Mouse (Mus musculus) frontal cortex, postnatal 25 days (tissue): ENCODE data around the gene Acyp1.

Experiments used
- DNase-seq, 2 experiments: peaks; one replicate each; pipeline ENCODE4 v3.0.0; 2022; ENCODE audit warnings: low spot score in 2 of 2

The Acyp1 gene

DNA sequence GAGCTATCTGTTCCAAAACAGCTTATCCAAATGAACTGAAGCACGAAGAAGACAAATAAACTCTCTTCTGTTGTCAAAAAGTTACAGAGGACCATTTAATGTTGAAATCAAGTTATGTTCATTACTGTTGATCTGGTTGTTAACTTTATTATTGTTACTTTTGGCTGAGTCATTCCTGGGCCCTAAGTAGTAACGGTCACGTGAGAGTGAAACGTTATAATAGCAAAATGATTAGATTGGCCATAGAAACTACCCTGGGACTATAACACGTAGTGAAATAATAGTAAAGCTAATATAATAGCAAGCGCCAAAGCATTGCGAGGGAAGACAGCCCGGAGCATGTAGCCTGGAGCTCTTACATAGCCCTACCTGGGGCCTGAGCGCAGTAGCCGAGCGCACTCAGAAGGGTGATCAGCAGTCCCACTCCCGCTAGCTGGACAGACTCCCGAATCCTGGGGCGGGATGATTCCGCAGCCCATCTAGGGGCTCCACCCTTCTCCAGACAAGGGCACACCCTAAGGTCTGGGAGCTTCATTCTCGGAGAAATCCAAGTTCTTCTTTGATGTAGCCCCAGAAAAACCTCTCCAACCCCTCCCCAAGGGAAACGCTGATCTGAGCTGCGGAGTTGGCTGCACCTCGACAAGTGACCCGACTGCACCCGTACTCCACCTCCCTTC is at the start of gene Acyp1:
Gene Acyp1 (minus strand): TSS at position 630 of the 677 bp plus-strand sequence.
- no peak for DNase-seq

DNA sequence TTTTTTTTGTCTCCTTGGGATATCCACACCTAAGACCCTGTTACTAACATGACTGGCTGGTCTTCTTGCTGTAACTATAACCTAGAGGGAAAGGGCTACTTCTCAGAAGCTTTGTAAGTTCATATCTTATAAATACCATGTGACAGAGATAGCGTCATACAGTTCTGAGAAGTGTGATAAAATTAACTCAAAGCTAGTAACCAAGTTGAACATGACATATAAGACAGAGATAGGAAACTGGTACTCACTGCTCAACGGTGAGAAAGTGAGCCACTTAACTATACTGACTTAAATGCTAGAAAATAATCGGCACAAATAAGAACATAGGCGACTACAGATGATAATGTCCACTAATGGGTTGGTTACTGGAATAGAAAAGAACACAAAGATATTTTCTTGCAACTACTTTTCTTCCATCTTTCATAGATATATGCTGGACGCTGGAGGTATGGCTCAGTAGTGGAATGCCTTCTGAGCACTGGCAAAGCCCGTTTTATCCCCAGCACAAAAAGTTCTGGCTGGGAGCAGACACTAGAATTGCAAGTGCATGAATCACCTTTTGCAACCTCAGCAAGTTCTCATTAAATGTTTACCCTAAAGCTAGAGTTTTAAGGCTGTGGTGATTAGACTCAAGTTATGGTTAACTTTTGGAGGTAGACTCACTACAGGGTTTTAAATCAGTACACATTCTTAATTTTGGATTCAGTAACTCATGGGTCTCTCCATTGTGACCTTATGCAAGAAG is 49.5 kb upstream of the Acyp1 start:
- DNase-seq = no peak

DNA sequence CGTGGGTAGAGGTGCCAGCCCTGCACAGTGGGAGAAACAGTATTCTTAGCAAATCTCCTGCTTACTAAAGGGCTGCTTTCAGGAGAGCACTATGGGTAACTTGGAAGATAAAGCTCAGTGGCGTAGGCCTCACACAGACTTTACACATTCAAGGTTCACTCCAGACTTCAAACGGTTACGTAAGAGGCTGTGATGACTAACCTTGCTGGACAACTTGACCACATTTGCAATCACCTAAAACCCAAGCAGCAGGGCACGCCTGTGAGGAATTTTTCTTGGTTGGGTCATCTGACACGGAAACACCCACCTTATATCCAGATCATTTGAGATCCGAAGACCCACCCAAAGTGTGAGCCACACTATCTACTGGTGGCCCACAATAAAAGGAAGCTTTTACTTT is 41.9 kb upstream of the Acyp1 start:
- no peak for DNase-seq

DNA sequence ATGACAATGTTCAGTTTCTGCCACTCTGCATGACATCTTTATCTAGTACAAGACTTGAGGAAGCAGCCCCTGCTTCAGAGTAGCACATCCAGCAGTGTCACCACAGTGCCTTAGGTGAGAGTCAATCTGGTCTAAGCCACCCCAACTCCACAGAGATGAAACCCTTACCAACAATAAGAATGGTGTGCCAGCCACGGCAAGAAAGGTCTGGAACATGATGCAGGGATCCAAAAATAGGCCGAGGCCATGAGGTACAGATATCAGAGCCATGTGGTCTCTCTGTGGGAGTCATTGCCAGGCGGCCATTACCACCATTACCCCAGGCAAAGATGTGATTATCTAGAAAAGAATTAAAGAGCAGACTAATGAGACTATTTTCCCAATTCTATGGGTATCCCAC is 20.4 kb upstream of the Acyp1 start:
- no peak for DNase-seq

DNA sequence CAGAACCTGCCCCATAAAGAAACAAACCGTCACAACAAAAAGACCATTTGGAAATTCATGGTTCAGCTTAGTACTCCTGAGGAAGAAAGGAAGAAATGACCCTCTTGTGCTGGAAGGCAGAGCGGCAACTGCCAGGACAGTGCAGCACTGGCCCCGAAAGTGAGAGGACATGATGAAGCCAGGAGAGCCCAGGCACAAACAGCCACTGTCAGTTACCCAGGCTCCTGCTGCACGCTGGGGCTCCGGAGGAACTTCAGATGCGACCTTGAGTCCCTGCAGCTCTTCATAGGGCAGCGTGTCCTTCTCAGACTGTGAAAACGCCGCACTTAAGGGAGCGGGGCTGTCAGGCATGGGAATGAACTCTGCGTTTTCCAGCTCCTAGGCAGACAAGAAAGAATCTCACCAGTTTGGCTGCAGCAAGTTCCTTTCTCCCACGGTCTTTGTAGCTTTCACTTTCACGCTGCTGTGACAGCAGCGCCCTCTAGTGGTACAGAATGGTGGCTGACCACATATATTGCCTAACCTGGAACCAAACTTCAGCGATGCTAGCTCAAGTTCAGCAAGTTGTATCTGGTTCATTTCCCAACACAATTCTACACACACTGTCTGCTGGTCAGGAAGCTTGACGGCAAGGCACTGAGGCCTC is 17.1 kb upstream of the Acyp1 start:
- peak; percentile 83 to 87 for DNase-seq

DNA sequence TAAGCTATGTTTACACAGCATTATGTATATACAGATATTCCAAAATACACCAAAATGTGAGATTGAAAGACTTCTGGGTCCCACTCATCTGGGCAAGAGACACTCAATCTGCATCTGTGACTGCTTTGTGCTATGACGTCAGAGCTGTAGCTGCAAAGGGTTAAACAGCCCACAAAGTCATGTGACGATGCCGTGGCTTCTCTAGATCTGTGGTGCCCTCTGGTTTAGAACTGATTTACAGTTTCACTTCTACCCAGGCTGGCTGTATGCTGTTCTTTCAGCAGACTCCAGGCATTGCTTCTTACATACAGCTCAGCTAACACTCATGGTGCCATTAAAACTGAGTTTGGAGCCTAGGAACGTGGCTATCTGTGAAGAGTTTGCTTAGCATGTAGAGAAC is 16.5 kb upstream of the Acyp1 start:
- DNase-seq = no peak

DNA sequence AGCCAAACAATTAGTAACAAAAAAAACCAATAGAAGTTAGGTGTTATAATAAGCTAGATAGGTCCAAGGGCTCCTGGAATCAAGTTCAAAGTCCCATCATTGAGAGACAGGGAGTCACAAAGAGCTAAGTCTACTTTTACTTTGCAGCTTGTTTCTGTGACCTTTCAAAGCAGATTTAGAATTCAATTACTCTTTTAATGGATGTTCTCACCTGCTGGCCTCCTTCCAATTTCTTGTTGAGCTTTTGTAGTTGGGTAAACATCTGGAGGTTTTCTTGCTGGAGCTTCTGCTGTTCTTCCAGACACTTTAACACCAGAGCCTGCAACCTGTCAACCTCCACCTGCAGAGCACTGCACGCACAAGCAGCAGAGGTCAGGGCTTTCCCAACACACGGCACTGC is 15.0 kb upstream of the Acyp1 start:
- no peak for DNase-seq

DNA sequence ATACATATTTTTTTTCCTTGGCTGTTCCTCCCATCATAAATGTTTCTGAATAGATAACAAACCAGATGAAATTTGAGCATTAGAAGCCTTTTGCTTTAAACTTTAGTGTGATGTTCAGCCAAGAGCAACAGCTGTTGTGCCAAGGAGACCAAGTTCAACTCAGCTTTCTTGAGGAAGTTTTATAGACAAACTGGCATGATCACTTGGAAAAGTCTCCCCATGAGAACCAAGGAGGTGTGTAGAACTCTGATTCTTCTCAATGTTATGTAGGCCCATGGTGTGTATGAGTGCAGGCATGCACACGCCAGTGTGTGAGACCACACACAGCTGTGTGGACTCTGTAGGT is 10.6 kb upstream of the Acyp1 start:
- DNase-seq = no peak

DNA sequence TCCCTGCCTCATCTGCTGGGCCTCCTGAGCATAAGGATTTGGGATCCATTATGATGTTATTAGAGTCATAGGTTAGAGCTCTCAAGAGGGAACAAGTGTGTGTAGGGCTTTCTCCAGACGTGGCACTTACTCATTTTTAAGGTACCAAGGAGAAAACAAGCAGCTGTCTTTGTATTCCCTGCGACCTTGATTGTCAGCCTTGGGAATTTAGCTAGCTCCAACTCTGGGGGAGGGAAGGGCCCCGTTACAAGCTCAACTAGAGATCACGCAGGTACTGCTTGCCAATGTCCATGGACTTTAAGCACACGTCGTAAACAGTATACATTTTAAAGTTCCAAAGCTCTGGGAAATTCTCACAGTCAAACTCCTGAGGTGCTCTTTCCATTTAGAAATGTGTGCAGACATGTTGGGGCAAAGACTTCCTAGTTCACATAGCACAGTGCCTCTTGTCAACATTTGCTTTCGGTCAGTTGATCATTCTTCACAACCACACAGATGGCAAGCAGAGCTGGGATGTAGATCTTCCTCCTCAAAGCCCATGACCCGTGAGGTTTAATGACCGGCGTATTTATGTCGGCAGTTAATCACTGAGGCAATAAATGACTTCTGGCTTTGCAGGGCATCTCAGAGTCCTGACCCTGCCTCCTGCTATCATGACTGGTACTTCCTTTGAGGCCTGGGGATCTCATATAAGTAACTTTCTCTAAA is 10.0 kb upstream of the Acyp1 start:
- no peak for DNase-seq

DNA sequence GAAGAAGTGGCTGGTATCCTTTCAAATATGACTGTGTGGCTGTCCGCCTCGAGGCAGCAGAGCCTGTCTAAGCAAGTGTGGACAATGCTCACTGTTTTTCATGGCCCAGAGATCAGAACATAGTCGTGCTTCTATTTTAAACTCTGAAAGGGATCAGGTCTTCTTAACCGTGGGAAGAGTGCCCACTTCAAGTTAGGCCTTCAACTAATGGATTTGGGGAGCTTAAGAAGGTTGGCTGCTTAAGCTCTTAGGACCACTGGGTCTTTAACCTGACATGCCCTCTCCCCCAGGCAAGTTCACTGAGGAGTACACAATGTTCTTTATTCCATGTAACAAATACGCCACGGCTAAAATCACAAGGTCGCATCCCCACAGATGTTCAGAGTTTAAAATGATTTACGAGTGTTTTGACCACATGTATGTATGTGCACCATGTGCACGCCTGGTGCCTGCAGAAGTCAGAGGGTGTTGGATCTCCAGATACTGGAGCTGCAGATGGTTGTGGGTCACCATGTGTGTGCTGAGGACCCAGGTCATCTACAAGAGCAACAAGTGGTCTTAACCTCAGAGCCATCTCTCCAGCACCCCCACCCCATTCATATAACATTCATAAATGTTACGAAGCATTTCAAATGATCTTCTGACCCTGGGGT is 9.2 kb upstream of the Acyp1 start:
- DNase-seq = no peak

DNA sequence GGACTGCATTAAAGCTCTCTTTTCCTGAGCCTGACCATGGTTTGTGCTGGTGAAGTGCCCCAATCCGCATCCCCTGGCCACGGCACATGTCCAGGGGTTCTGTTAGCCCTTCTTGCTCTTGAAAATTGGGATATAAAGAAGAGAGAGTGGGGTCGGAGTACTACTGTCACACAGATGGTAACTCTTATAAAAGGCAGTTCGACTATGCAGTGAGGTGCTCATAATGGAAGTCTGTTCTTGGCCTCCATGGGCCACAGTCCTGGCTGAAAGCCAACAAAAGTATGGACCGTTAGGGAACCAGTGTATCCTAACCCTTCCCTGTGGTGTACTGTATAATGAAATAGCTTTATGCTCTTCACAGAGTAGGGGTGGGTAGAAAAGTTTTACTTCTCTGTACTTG is 8.7 kb upstream of the Acyp1 start:
- no peak for DNase-seq

DNA sequence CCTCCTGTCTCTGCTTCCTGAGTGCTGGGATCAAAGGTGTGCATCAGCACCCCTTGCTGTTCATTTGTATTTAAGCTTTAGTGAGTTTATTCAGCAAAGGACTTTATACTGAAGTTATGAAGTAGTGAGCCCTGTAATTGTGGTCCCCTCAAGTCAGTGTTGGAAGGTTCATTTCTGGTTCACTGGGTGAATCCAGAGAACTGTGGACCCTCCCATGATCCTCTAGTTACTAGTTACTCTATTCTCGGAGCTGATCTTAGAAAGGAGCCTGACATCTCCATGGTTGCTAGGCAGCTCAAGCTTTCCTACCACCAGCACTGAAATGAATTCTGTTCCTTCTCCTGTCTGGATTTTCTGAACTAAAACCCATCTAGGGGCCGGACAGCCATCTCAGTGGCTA is 7.3 kb upstream of the Acyp1 start:
- DNase-seq = no peak

DNA sequence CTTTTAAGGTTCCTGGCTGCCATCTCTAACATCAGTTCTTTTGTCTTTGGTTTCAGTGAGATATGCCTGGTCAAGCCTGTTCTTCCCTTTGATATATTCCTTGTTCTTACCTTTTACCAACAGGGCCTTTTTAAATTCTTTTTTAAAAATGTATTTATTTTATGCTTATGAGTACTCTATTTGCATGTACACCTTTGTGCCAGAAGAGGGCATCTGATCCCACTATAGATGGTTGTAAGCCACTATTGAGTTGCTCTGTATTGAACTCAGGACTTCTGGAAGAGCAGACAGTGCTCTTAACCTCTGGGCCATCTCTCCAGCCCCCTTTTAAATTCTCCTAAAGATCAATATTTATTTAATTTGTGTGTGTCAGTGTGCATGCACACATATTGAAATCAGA is 4.7 kb upstream of the Acyp1 start:
- DNase-seq = no peak

DNA sequence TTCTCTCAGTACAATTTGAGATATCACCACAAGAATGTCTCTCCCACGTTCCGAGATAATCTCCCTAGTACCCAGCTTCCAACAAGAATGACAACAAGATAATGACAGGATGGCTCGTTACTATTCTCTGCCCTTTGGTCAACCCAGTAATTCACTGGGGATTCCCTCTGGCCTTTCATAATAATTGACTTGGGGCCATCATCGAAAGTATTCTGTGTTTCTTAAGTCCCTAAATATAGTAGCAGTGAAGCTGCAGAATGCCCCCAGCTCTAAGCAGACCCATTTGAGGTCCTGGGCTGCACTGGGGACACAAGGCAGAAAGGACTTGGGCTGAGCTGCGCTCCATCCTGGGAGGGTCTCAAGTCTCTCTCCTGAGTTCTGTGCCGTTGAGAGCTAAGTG is 4.0 kb upstream of the Acyp1 start:
- no peak for DNase-seq

DNA sequence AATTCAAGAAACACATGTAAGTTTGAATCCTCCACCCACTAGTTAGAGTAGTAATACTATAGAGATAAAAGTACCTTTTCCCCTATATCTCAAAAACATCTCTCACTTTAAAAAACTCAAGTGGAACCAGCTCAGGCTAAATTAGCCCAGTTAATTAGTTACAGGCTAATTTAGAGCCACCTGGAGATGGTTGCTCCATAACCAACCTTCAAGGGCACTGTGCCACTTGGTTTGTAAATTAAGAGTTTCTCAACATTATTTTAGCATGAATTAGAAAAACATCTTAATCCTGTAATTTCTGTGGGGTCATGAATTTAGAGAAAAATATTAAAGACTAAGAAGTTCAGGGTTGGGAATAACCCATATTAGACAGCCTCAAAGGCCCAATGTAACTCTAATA is 3.3 kb upstream of the Acyp1 start:
- no peak for DNase-seq

DNA sequence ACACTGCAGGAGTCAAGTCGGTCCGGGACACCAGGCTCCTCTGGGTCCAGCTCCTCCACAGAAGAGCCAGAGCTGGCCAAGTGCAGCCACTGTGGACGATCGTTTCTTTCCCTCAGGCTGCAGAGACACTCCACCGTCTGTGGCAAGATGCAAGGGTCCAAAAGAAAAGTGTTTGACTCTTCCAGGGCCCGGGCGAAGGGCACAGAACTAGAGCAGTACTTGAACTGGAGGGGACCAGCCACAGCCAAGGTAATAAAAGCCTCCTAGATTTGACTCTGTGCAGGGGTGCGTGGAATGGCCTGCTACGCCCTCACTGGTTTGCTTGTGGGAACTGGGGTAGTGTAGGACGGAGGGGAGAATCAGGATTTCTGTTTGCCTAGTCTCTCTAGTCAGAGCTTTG is 2.4 kb upstream of the Acyp1 start:
- no peak for DNase-seq

DNA sequence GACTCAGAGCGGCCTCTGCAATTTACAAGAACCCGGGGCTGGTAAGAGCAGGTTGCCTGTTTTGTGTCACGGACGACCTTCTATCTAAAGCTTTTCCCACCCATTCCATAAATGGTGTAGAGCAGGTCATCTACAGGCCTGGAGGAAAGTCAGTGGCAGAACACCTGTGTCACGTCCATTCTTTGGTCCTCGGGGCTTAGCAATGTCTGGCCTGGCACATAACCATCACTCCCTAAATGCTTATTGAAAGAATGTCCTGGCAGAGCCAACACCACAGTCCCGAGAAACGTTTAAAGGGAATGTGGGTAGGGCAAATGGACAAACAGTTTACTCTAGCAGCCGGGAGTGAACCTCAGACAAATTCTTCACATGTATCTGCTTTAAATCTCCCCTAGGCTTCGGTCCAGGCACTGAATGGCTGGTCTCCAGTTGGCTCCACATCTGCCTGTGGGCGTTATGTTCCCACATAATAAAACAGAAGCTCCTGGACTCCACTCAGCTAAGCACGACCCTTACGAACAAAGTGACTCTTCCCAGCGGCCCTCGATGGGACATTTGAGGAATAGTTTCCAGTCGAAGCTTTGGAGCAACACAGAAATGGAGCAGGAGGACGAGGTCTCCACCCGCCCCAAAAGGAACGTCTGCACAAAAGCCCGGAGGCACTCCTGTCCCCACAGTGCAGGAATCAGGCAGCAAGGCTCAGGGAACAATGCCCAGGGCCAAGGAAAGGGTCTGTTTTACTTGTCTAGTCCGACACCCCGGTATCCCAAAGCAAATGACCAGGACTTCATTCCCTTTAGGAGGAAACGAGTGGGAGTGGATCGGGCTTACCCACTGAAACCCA is 1.1 kb upstream of the Acyp1 start:
- no peak for DNase-seq

DNA sequence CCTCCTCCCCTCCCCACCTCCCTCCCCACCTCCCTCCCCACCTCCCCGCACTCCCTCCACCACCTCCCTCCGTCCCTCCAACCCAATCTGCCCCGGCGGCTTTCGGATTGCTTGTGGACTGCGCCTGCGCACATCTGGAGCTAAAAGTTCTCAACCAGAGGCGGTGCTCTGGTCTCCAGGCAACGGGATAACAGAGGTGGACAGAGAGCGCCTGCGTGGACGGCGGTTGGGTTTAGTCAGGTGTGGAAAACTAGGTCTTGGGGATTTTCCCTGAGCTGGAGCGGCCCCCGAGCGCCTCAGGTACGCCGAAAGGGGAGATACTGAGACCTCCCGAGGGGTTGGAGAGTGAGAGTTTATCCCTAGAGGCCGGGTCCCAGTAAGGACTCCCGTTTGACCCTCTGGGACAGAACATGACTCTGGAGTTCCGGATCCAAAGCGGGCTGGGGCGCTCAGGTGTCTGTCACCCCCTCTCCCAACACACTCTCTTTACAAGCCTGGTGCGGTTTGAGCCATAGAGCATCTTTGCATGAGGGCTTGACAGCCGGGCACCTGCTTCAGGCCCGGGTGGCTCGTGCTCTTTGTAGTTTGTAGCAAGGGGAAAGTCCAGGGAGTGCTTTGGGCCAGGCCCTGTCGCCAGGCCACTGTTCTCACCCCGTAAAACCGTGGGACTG is 383 bp upstream of the Acyp1 start, which contains the start of gene Zc2hc1c:
Gene Zc2hc1c (plus strand): TSS at position 106 of the 671 bp plus-strand sequence.
- peak; percentile 65 to 68 for DNase-seq

DNA sequence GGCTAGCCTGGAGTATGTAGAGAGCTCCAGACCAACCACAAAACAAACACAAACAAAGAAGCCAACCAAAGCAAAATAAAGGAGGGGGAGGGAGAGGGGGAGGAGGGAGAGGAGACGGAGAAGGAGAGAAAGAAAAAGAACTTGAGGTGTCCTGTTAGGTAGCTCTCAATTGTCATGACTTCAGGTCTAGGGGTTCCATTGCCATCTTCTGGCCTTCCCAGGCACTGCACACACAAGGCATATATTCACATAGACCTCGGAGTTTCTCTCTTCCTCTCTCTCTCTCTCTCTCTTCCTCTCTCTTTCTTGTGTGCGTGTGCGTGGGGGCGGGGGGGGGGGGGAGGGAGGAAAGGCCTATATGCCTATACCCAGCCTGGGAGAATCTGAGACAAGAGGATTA is 1.3 kb downstream of the Acyp1 start:
- DNase-seq = no peak

DNA sequence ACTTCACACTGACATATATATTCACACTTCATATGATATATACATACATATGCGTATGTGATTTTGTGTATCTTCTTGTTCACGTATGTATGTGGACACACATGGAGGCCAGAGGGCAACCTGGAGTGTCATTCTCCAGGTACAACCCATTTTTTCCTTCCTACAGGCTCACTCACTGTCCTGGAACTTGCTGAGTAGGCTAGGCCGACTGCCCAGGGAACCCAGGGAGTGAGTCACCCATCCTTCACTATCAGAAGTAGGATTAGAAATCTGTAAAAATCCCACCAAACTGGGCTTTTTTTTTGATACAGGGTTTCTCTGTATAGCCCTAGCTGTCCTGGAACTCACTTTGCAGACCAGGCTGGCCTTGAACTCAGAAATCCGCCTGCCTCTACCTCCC is 3.2 kb downstream of the Acyp1 start:
- DNase-seq = no peak

DNA sequence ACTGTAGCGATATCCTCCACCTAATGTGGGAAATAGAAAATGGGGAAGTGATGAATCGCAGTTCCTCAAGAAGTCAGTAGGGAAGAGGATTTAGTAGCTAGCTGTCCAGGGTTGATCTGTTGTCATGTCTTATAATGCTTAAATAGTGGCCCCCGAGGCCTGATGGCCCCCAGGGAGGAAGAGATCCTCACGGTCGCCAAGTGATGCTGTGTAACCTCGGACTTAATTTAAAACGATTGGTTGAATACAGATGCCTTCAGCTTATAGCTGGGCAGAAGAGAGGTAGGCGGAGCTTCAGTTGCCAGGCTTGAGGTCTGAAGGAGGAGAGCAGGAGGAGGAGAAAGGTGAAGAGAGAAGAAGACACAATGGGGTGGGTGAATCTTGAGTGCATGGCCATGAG is 3.9 kb downstream of the Acyp1 start:
- DNase-seq = no peak
